Mouse (Mus musculus): Measurements from ENCODE around the gene Syt16.

Gene Syt16

GRCm38 (mm10) chr12:73997297-73998127, at the start of gene Syt16:
Gene Syt16, plus strand, starts transcription at chr12:73997661.
- peak; percentile 63 for DNase-seq (ENCODE audit: low spot score)

- DNase-seq (ENCODE audit: low spot score), result no peak
Observed at GRCm38 (mm10) chr12:73948415-73948814, 49.0 kb upstream of the Syt16 start.

GRCm38 (mm10) chr12:73949318-73950058, 48.0 kb upstream of the Syt16 start:
- peak; percentile 50 for DNase-seq (ENCODE audit: low spot score)

- peak; percentile 63 for DNase-seq (ENCODE audit: low spot score)
Observed at GRCm38 (mm10) chr12:73952879-73953278, 44.6 kb upstream of the Syt16 start.

- DNase-seq (ENCODE audit: low spot score), result no peak
Observed at GRCm38 (mm10) chr12:73953420-73954186, 43.9 kb upstream of the Syt16 start.

GRCm38 (mm10) chr12:73954785-73955184, 42.7 kb upstream of the Syt16 start:
- DNase-seq (ENCODE audit: low spot score), result no peak

GRCm38 (mm10) chr12:73957676-73958075, 39.8 kb upstream of the Syt16 start:
- DNase-seq (ENCODE audit: low spot score), result no peak

- DNase-seq (ENCODE audit: low spot score), result no peak
Observed at GRCm38 (mm10) chr12:73958830-73959229, 38.6 kb upstream of the Syt16 start.

- peak; percentile 98 for DNase-seq (ENCODE audit: low spot score)
Observed at GRCm38 (mm10) chr12:73964291-73965281, 32.9 kb upstream of the Syt16 start, which contains the start of gene Snapc1. Gene Snapc1, plus strand, starts transcription at chr12:73964481.

GRCm38 (mm10) chr12:73969142-73969541, 28.3 kb upstream of the Syt16 start:
- no peak for DNase-seq (ENCODE audit: low spot score)

- DNase-seq (ENCODE audit: low spot score), result no peak
Observed at GRCm38 (mm10) chr12:73974584-73974983, 22.9 kb upstream of the Syt16 start.

- DNase-seq (ENCODE audit: low spot score), result no peak
Observed at GRCm38 (mm10) chr12:73978144-73978543, 19.3 kb upstream of the Syt16 start.

- no peak for DNase-seq (ENCODE audit: low spot score)
Observed at GRCm38 (mm10) chr12:73979667-73980066, 17.8 kb upstream of the Syt16 start.

- DNase-seq (ENCODE audit: low spot score), result no peak
Observed at GRCm38 (mm10) chr12:73982533-73982932, 14.9 kb upstream of the Syt16 start.

GRCm38 (mm10) chr12:73986299-73986698, 11.2 kb upstream of the Syt16 start:
- DNase-seq (ENCODE audit: low spot score), result no peak

GRCm38 (mm10) chr12:73988393-73989008, 9.0 kb upstream of the Syt16 start:
- no peak for DNase-seq (ENCODE audit: low spot score)

GRCm38 (mm10) chr12:73989594-73989993, 7.9 kb upstream of the Syt16 start:
- DNase-seq (ENCODE audit: low spot score), result peak; percentile 53

- DNase-seq (ENCODE audit: low spot score), result no peak
Observed at GRCm38 (mm10) chr12:73996906-73997296, 560 bp upstream of the Syt16 start.

GRCm38 (mm10) chr12:73998128-73998456, 631 bp downstream of the Syt16 start:
- peak; percentile 36 for DNase-seq (ENCODE audit: low spot score)

- no peak for DNase-seq (ENCODE audit: low spot score)
Observed at GRCm38 (mm10) chr12:74002449-74002848, 5.0 kb downstream of the Syt16 start.

GRCm38 (mm10) chr12:74009448-74009911, 12.0 kb downstream of the Syt16 start:
- peak; percentile 78 for DNase-seq (ENCODE audit: low spot score)
